Mouse (Mus musculus) kidney, embryonic 14.5 days (tissue): ENCODE data around the gene Zfp354c. TPM values are rescaled to one million over a fixed set of nuclear protein-coding genes. Genes with fewer than 3 reads are reported as not detected.

ENCODE experiments used
- ATAC-seq: fragments of 200-750 bp; cut with Nextera tagmentation; 2 replicates; pipeline ENCODE4 v1.8.0; 2017; ENCODE audit warnings: moderate number of reproducible peaks, mild to moderate bottlenecking, moderate TSS enrichment, moderate library complexity; ENCODE audit not compliant: low FRiP score, low TSS enrichment
- H3K27ac ChIP-seq: fragments of 300-500 bp; sonication (generic); 2 replicates; pipeline ENCODE4 v1.5.1; 2014; ENCODE audit warnings: low read depth, mild to moderate bottlenecking, low read length, moderate library complexity, mixed read lengths
- H3K27me3 ChIP-seq: fragments of 300-500 bp; sonication (generic); 2 replicates; pipeline ENCODE4 v1.6.1; 2014; ENCODE audit warnings: mild to moderate bottlenecking, low read length; ENCODE audit not compliant: control insufficient read depth, insufficient read depth
- H3K36me3 ChIP-seq: fragments of 300-500 bp; sonication (generic); 2 replicates; pipeline ENCODE4 v1.6.1; 2014; ENCODE audit warnings: low read length, mixed read lengths; ENCODE audit not compliant: control insufficient read depth, insufficient read depth
- H3K4me1 ChIP-seq: fragments of 300-500 bp; sonication (generic); 2 replicates; pipeline ENCODE4 v1.6.1; 2014; ENCODE audit warnings: low read length, mixed read lengths; ENCODE audit not compliant: control insufficient read depth, insufficient read depth
- H3K4me2 ChIP-seq: fragments of 300-500 bp; sonication (generic); replicated peaks from 2 replicates; pipeline ENCODE4 v1.6.1; 2014; ENCODE audit warnings: low read depth, mild to moderate bottlenecking, low read length
- H3K4me3 ChIP-seq: fragments of 300-500 bp; sonication (generic); 2 replicates; pipeline ENCODE4 v1.5.1; 2014; ENCODE audit warnings: mild to moderate bottlenecking, low read length
- H3K9ac ChIP-seq: fragments of 300-500 bp; sonication (generic); 2 replicates; pipeline ENCODE4 v1.6.1; 2014; ENCODE audit warnings: low read depth, mild to moderate bottlenecking, low read length, moderate library complexity
- H3K9me3 ChIP-seq: fragments of 300-500 bp; sonication (generic); 2 replicates; pipeline ENCODE4 v1.6.1; 2016; ENCODE audit warnings: low read length; ENCODE audit not compliant: control insufficient read depth
- WGBS: fragments of 180-500 bp; shearing (Covaris S2); extraction: QIAGEN DNeasy Blood & Tissue Kit; methylation state at CpG from one replicate; pipeline ENCODE4 v1.1.7; 2014; 5-methylcytosine and 5-hydroxymethylcytosine counted together
- polyA plus RNA-seq: library from polyadenylated mRNA; unstranded; fragments of >200 nt; fragmentation: Nextera tagmentation; extraction: Ambion mirVana; gene quantifications from 2 replicates; pipeline ENCODE4 v1.2.1, GENCODE M21; 2014

Zfp354c gene
- polyA plus RNA-seq, 1 experiment from 2014 or later: 35.7 TPM

DNA sequence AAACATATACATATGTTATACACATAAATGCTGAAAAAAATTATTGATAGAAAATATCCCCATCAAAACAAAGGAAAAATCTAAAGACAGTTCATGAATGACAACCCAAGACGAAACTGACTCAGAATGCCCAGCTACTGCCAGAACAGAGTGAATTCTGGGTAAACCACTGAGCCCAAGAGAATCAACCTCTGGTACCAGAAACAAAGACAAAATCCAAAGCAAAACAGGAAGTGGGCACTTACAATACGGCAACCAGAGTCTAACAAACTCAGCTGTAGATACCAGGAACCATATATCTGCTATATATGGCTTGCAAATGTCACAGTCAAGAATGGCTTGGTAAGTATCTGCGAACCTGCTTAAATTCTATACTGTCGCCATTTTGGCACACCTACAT lies 8.2 kb upstream of the Zfp354c start:
- H3K9me3 ChIP-seq: peaks cover 12% of the 10 kb centered on the region; the same call in 1 of the 2 replicates
- H3K9ac ChIP-seq: no peak overlapping the region
- no peak for ATAC-seq
- no peak overlapping the region for H3K4me2 ChIP-seq
- H3K4me1 ChIP-seq: no peaks in the 10 kb centered on the region
- no peaks in the 10 kb centered on the region for H3K27me3 ChIP-seq
- WGBS: 92% methylated on average over 4 of the region's 4 CpGs
- H3K36me3 ChIP-seq: peaks cover 5% of the 10 kb centered on the region; the same call in 1 of the 2 replicates
- no peak overlapping the region for H3K27ac ChIP-seq
- H3K4me3 ChIP-seq: no peak overlapping the region

DNA sequence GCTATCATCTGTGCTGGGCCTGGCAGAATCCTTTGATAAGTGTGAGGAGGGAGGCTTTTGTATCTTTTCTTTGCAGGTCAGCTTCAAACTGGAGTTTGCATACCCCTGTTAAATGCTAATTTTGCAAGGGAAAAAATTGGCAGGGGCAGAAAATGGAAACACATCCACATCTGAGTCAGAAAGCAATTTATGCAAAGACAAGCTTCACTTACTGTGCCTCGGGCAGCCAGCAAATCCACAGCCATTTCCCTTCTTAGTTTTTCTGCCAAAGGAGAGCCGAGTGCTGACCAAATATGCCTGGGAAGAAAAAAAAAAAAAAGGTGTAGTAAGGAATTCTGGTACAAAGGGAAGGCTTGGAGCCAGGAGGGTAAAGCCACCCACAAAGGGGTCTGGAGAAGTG lies 1.3 kb downstream of the Zfp354c start:
- no peak overlapping the region for H3K27ac ChIP-seq
- H3K4me3 ChIP-seq: peak overlapping the region; percentile 89
- peaks cover 40% of the 10 kb centered on the region for H3K36me3 ChIP-seq
- 0 out of 2 replicates have a peak, but pooled peaks cover 5% of the 10 kb centered on the region for H3K4me1 ChIP-seq
- peak overlapping the region; percentile 85; the same call in 1 of the 2 replicates for H3K9ac ChIP-seq
- H3K4me2 ChIP-seq: peak overlapping the region; percentile 48
- WGBS: 60% methylated on average over 2 of the region's 2 CpGs
- H3K9me3 ChIP-seq: no peaks in the 10 kb centered on the region
- no peaks in the 10 kb centered on the region for H3K27me3 ChIP-seq
- no peak for ATAC-seq

DNA sequence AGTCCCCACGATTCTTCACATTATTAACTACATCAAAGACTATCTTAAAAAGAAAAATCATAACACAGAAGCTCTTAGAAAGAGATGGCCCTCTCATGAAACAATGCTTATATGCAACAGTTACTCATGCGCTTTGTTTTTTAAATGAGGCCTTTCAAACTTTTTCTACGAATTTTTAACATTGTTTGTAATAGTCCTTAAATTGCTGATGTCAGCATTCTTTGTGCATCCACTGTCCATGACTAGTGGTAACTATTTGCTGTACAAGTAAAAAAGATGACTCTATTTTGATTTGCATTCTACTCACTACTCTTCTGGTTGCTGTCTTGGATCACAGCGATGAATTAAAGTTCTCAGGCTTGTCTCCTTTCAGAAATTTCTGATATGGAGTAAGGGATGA lies 13.3 kb downstream of the Zfp354c start:
- Histone ChIP-seq H3K9ac (no peak overlapping the region), H3K4me3 (no peak overlapping the region), H3K9me3 (peaks cover 56% of the 10 kb centered on the region), H3K4me2 (no peak overlapping the region), H3K4me1 (no peaks in the 10 kb centered on the region), H3K27me3 (no peaks in the 10 kb centered on the region), H3K27ac (no peak overlapping the region), H3K36me3 (peaks cover 84% of the 10 kb centered on the region)
- no peak for ATAC-seq
- 100% methylated on average over 4 of the region's 4 CpGs for WGBS

DNA sequence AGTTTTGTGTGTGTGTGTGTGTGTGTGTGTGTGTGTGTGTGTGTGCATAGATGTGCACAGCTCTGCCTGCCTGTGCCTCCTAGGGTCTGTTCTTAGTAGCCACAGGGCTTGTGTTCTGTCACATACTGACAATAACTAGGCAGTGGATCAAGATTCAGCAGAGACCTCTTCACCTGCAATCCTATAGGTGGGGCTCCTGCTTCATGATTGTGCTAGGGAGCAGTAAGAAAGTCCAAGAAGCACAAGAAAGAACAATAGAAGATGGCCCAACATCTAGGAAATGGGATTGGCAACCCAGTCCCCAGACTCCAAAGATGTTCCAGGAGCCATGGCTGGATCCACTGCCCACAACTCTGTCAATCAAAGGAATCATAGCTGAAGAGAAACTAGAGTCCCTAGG lies 28.7 kb downstream of the Zfp354c start:
- no peak for ATAC-seq
- no peak overlapping the region for H3K4me3 ChIP-seq
- H3K36me3 ChIP-seq: no peaks in the 10 kb centered on the region
- no peaks in the 10 kb centered on the region for H3K27me3 ChIP-seq
- no peaks in the 10 kb centered on the region for H3K9me3 ChIP-seq
- no peaks in the 10 kb centered on the region for H3K4me1 ChIP-seq
- no peak overlapping the region for H3K9ac ChIP-seq
- H3K4me2 ChIP-seq: no peak overlapping the region
- H3K27ac ChIP-seq: no peak overlapping the region

DNA sequence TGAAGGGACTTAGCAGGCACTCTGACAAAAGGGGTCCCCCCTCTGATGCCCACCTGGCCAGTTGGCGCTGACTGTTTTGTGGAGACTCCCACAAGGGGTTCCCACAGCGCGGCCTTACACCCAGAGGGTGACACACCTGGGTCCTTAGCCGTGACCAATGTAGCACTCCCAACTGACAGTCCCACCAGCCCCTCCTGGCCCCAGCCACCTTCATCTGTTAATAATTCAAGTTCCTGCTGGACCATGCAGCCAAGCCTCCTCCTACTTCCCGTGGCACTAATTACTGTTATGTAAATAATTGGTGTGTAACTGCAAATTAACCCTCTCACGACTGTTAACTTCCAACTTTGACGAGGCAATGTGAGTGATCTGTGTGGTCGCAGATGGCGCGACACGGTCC lies 29.9 kb downstream of the Zfp354c start:
- Histone ChIP-seq H3K9ac (no peak overlapping the region), H3K4me3 (no peak overlapping the region), H3K9me3 (no peaks in the 10 kb centered on the region), H3K36me3 (no peaks in the 10 kb centered on the region), H3K27ac (no peak overlapping the region), H3K4me2 (no peak overlapping the region), H3K4me1 (no peaks in the 10 kb centered on the region), H3K27me3 (no peaks in the 10 kb centered on the region)
- ATAC-seq: no peak
- WGBS: 61% methylated on average over 11 of the region's 11 CpGs

DNA sequence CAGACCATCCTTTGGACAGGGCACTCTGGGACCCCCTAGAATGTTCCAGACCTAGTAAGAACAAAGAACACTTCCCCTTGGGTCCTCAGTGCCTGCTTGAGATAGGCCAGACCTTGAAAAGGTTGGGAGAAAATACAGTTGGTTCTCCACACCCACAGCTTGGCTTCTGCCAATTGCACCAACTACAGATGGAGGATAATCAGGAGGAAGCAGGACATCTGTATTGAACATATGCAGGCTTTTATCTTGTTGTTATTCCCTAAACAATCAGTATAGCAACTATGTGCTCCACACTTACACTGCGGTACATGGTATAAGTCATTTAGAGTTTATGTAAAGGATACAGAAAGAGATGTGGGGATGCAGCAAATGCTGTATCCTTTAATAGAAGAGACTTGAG lies 56.5 kb downstream of the Zfp354c start:
- ATAC-seq: no peak
- no peak overlapping the region for H3K9ac ChIP-seq
- no peaks in the 10 kb centered on the region for H3K9me3 ChIP-seq

DNA sequence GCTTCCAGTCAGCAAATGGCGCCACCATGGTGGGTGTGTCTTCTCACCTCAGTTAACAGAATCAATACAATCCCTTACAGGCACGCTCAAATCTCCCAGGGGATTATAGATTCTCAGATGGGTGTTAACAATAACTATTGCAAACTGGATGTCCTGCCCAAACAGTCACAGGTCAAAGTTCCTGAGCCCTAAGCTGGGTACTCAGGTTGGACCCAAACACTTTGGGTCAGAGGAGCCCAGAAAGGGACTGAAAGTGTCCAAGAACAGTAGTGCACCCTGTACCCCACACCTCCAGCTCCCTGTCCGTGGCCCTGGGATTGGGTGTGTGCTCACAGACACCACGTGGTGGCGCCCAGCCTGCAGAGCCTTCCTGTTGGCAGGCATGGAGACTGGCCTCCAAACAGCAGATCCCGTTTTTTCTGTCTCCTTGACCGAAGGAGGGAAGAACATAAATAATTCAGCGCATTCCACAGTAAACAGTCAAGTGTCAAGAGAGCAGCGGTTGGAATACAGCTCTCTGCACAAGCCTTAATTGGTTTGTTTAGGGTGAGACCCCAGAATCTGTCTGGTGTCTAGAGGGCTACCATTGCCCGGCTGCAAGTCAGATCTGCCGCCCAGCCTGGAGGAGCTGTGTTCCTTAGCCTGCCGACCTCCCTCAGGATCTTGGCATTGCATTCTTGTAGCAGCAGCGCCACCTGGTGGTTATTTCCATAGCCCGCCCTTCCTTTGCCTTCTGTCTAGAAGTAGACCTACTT lies 58.4 kb downstream of the Zfp354c start:
- 11% methylated on average over 14 of the region's 14 CpGs for WGBS

More for the DNA sequence above, 56.5 kb downstream of the Zfp354c start:
- H3K27ac ChIP-seq: no peak overlapping the region
- no peaks in the 10 kb centered on the region for H3K27me3 ChIP-seq
- H3K36me3 ChIP-seq: no peaks in the 10 kb centered on the region
- WGBS: 100% methylated on average over 1 of the region's 1 CpGs
- no peak overlapping the region for H3K4me3 ChIP-seq
- 0 out of 2 replicates have a peak, but pooled peaks cover 3% of the 10 kb centered on the region for H3K4me1 ChIP-seq
- no peak overlapping the region for H3K4me2 ChIP-seq

DNA sequence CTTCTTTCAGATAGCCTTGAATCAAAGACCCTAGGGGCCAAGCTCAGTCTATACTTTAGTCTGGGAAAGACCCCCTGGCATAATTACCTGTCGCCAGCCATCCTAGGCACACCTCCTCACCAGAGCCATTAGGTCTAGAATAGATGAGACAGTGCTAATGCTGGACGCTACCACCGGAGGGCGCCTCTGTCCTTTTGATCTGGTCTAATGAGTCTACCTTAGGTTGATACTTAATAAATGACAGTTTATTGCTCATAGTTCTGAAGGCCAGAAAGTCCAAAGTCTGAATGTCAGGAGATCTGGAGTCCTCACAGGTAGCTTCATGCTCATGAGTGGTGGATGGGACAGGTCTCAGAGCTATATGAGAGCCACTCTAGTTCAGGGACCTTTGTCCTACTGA lies 60.5 kb downstream of the Zfp354c start:
- Histone ChIP-seq H3K4me3 (no peak overlapping the region), H3K9ac (no peak overlapping the region), H3K36me3 (no peaks in the 10 kb centered on the region), H3K27me3 (no peaks in the 10 kb centered on the region), H3K9me3 (no peaks in the 10 kb centered on the region), H3K27ac (no peak overlapping the region), H3K4me1 (0 out of 2 replicates have a peak, but pooled peaks cover 3% of the 10 kb centered on the region), H3K4me2 (no peak overlapping the region)
- no peak for ATAC-seq
- 25% methylated on average over 4 of the region's 4 CpGs for WGBS

More for the DNA sequence above, 58.4 kb downstream of the Zfp354c start:
- Histone ChIP-seq H3K27ac (no peak overlapping the region), H3K9me3 (no peaks in the 10 kb centered on the region), H3K4me3 (peak overlapping the region; percentile 27), H3K36me3 (no peaks in the 10 kb centered on the region), H3K4me1 (0 out of 2 replicates have a peak, but pooled peaks cover 3% of the 10 kb centered on the region), H3K4me2 (peak overlapping the region; percentile 56), H3K9ac (peak overlapping the region; percentile 34; the same call in 1 of the 2 replicates), H3K27me3 (no peaks in the 10 kb centered on the region)
- peak; percentile 88 for ATAC-seq

DNA sequence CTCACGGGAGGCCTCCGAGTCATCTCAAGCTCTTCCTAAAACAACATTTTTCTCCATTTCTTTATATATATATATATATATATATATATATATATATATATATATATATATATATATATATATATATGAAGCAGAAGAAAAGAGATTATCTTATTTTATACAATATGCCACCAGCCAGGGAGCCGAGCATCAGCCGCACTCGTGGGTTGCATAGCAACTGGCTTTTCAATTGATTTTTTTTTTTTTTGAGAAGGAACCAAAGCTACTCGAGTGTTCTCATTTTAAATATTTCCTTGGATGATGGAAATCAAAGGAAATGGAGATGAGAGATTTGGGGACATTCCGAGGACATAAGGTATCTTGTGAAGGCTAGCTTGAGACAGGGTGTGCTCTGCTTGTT lies 61.1 kb downstream of the Zfp354c start:
- 88% methylated on average over 7 of the region's 7 CpGs for WGBS
- Histone ChIP-seq H3K9ac (no peak overlapping the region), H3K36me3 (no peaks in the 10 kb centered on the region), H3K27ac (no peak overlapping the region), H3K4me1 (0 out of 2 replicates have a peak, but pooled peaks cover 3% of the 10 kb centered on the region), H3K9me3 (no peaks in the 10 kb centered on the region), H3K4me2 (no peak overlapping the region), H3K4me3 (no peak overlapping the region), H3K27me3 (no peaks in the 10 kb centered on the region)
- ATAC-seq: no peak
